Mouse (Mus musculus) left cerebral cortex, adult 18-20 months (tissue): ENCODE measurements around the gene Dlg2. TPM values are rescaled to one million over a fixed set of nuclear protein-coding genes. Genes with fewer than 3 reads are reported as not detected.

ENCODE experiments used
- DNase-seq, 2 experiments: peaks; one replicate each; pipeline ENCODE4 v3.0.0; 2021 to 2022; ENCODE audit warnings: low spot score in 2 of 2, mixed read lengths in 1 of 2
- total RNA-seq, 2 experiments: library from RNA; stranded (reverse); gene quantifications; 2 replicates each; pipeline ENCODE4 v1.2.3; 2021

Dlg2 gene
- total RNA-seq, 2 experiments from 2014 or later = 256 to 276 TPM

DNA sequence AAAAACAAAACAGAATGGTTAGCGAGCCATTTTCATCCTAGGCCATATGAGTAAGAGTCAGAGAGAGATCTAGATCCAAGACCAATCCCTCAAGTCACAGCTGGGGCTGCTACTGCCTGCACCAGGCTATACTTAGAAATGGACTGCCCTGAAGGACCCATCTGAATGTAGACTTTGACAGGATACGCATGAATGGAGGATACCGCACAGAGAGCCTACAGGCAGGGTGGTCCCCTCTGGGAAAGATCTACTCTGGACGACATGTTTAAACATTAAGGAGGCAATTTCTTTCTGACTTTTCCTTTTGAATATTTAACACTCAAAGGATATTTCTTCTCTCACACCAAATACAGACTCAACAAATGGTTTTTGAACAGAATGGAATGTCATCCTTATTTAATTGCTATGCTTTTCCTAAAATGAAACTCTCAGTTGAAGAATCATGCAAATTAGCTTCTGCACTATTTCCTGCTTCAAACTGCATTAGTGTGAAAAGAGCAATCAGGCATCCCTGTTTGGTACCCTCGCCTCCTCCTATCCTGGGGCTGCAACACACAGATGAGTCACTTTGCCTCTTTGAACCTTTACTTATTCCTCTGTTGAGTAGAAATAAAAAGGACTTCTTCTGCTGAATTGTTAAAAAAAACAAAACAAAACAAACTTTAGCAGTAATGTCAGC lies 1856.9 kb downstream of the Dlg2 start:
- DNase-seq = no peak

DNA sequence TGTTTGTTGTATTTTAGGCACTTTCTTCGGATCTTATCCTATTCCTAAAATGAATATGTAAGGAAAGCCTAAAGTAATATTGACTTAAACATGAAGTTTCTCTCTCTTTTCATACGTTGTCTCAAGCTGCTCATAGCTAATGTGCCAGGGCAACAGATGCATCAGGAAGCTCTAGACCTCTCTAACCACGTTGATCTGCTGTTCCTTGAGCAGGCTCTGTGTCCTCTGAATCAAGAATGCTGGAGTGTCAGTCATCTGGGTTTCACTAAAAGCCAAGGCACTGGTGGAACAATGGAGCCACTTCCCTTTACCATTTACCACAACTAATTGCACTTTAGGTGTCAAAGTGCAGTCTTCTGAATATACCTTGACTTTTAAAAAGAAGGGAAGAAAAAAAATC lies 1880.1 kb downstream of the Dlg2 start:
- no peak for DNase-seq

DNA sequence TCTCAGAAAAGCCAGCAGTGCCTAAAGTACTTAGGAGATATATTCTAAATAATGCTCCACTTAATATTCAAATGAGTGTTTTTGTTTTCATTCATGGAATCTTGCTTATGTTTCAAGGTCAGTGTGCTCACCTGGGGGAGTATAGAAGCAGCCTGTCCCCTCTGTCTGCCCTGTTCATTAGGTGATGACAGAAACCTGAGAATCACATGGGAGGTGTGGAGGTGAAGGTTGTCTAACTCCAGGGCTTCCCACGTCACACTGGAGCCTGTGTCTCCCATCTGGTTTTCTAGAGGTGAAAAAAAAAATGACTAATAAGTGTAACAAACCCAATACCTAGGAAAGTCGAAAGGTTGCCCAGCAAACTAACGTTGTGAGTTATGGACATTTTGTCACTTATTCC lies 1886.9 kb downstream of the Dlg2 start:
- no peak for DNase-seq

DNA sequence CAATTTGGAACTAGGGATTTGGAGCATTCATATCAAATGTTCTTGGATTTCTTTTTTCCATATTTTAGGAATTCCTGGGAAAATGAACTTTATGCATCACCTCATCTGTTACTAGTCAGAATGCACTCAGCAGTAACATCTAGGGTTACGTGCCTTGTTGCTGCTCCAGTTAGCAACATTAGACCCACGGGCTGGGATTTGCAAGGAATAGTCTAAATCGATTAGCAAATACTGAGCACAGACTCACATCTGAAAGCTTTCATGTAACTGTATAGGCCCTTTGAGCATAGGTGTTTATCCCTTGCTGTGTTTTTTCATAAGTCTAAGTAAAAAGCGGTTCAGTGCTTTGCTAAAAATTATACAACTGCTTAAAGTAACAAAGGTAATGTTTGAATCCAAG lies 1887.3 kb downstream of the Dlg2 start:
- no peak for DNase-seq

DNA sequence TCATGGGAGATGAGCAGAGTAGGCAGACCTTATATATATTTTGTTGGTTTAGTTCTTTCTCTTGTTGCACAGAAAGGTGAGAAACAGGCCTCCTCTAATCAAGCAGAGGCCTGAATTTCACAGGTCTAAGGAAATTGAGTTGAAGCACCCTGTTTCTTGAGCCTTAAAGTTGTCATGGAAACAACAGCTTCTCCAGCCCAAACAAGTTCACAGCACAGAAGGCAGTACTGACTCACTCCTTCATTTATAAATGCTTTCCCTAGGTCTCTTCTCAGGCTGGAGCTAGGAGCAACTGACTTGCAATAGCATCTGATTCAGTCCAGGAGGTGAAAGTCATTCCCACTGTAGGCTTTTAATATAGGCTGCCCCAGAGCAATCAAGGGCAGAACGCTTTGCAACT lies 1890.6 kb downstream of the Dlg2 start:
- DNase-seq = peak; percentile 33 to 40

DNA sequence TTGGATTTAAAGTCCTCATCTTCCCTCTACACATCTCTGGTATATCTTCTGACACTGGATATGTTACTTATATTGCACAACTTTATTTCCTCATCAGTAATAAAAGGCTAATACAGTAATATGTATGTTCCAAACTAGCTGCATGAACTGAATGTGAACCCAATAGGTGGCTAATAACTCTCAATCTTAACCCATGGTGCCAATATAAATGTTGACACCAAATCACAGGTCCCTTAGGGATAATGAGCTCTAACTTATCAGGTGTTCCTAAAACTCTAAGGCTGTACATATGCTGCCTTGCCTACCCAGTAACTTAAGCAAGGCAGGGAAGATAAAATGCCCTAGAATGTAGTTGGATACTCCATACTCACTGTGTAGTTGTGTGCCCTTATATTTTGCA lies 1894.0 kb downstream of the Dlg2 start:
- DNase-seq = no peak

DNA sequence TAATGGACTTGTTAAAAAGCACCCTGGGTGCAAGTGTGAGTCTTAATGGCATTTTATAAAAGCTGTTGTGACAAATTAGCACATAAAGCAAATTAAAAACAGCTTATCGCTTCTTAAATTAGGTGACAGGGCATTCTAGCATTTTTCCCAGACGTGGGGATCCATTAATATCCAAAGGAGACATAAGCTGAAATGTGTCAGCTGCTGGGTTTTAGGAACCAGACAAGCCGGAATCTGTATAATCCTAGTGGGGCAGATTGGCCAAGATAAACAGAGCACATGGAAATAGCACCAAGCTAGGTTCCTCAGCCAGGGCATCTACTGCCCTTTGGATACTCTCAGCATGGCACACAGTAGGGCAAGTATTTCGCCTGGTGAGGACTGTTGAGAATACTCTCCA lies 1895.2 kb downstream of the Dlg2 start:
- no peak for DNase-seq

DNA sequence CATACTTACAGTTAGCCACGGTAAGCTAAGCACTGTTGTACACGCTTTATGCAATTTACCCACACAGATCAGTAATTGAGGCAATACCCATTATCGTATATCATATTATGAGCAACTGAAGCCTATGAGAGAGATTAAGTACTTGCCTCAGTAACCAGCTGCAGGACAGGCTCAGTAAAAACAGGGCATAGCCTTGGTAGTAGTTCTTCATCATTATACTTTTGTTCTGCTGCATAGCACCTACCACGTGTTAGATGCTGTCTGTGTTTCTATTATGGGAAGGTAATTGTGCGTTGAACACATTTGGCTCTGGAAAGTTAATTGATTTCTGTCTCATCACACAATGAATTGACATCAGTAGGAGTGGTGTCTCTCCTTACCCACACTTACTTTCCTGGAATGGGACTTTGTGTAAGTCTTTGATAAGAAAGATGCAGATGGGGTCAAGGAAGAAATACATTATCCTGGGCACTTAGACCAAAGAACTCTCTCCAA lies 1897.4 kb downstream of the Dlg2 start:
- DNase-seq = no peak

DNA sequence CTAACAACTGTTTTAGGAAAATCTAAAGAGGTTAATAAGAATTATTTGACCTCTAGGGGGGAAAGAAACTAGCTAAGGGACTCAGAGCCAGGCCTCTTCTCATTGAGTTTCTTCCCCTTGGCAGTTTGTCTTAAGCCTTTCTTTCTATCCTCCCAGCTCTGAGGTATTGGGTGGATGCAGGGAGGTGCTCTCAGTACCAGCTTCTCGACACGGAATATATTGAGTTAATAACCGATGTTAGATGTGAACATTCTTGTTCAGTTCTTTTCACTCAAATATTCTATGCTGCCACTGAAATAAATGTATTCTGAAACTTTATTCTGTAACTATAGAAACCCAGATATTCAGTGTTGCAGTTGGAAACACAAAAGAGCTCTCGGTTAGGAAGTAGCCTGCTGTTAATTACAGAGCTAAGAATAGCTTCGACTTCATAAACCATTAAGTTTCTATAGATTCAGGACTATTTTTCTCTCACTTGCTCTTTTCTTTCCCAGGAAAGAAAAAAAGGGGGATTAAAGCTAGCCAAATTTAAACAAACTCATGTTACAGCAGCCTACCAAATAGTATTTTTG lies 1907.5 kb downstream of the Dlg2 start:
- DNase-seq = no peak

DNA sequence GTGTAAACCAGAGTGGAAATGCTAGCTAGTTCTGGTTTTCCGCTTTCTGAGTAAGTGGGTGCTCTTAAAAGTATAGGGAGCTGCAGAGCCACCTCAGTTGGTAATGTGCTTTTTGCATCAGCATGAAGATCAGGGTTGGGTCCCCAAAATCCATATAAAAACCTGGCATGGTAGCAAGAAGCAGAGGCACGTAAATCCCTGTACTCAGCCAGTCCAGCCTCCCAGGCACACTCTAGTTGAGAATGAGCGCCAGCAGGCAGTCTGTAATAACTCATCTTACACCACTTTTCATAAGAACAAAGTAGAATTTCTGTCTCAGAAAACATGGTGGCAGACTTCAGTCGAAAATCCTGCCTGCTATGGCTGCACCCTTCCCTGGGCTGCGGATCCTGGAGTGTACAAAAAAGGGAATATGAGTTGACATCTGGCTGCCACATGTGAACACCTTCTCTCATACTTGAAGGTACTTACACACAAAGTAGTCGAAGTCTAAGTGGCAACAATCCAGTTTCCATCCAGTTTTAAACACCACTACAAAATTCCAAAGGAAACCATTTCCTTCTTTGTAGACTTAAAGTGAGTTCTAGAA lies 1915.7 kb downstream of the Dlg2 start:
- no peak for DNase-seq

DNA sequence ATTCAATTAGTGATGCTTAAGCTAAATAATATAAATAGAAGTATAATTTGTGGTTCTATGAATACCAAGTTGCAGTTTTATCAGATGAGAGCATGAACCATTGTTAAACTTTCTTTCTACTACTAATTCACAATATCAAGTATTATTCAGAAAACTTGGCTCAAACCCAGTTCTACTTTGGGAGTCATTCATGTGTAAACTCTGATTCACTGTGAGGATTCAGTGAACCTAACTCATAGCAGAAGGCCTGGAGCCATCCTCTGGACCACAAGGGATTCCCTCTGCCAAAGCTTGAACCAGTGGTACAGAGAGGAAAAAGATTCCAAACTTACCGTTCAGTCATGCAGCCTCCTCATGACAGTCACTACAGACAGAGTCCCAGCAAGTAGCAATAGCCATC lies 1920.3 kb downstream of the Dlg2 start:
- DNase-seq = no peak

DNA sequence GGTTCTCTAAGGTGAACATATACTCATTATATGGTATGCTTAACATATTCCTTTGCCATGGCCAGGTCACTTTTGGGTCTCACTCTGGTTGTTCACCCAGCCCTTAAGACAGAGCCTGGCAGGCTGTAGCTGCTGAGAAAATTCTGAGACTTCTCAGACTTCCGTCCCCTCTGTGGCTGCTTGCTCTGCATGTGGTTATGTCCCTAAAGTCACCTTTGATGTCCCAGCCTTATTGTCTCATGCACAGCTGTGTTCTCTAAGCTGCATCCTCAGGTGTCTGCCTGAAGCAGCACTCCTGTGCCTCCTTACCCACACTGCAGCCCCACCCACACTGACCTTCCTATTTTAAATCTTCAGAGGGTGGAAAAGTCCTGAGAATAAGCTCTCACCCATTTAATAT lies 1922.4 kb downstream of the Dlg2 start:
- DNase-seq = no peak

DNA sequence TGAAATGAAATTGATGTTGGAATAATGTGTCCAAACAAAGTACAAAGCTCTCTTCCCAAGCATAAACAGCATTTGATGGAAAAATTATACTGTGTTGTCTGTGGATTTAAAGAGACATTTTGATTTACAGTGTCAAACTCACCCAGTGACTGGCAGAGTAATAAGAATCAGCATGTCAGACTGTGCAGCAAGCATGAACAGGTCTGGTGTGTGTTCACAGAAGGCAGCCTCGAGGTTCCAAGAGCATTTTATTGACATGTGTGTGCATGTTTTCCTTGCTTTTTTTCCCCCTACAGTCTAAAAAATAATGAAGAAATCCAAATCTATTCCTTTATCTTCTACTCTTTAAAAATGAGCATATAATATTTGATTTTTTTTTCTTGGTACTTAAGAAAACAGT lies 1924.1 kb downstream of the Dlg2 start:
- DNase-seq = no peak

DNA sequence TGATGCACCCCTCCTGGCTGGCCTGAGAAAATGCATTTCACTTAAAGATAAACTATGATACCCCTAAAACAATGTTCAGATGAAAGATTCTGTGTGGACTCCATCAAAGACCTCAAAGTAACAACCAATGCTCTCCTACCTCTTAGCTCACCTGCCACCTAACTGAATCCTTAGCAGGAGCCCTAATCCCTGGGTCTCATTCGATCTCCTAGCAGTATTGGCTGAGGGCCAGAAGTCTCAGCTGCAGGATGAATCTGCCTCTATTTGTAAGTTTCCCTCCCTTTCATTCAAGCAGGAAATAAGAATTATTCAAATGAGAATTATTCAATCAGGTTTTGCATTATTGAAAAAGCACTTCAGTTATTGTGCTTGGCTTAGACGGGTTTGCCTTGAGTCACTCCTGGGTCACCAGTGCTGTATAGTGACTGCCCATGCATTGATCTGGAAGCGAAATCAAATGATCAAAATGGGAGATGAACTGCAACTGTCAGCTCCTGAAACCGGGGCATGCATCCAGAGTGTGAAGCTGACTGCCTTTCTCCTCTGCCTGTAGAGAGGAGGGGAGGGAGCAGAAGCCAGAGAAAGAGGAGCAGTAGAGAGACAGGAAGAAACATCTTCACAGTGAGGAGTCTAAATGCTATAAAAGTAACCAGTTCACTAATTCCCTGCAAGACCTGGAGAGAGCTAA lies 1924.7 kb downstream of the Dlg2 start:
- no peak for DNase-seq

DNA sequence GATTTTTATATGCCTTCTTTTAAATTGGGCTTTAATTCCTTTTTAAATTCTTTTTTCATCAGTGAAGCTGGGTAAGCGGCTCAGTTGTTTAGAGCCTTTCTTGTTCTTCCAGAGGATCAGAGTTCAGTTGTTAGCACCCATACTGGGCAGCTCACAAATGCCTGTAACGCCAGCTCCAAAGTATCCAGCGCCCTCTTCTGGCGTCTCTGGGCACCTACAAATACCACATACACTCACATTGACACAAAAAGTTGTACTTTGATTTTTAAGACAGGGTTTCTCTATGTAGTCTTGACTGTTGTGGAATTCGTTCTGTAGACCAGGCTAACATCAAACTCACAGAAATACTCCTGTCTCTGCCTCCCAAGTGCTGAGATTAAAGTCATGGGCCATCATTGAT lies 1932.0 kb downstream of the Dlg2 start:
- DNase-seq = no peak

DNA sequence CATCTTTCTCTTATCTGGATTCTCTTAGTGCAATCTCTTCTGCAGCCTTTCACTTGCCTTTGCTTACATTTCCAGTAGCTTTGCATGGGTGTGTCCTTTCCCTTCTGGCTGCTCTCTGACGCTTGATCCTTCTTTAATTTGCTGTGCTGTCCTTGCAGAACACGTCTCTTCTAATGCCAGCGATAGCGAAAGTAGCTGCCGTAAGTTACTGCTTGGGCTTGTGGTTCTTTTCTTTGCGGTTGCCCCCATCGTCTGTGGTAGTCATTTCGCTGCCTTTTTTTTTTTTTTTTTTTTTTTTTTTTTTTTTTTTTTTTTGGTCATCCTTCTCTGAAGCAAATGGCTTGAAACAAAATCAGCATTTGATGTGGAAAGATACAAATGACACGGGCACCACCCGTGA lies 1944.0 kb downstream of the Dlg2 start:
- no peak for DNase-seq

DNA sequence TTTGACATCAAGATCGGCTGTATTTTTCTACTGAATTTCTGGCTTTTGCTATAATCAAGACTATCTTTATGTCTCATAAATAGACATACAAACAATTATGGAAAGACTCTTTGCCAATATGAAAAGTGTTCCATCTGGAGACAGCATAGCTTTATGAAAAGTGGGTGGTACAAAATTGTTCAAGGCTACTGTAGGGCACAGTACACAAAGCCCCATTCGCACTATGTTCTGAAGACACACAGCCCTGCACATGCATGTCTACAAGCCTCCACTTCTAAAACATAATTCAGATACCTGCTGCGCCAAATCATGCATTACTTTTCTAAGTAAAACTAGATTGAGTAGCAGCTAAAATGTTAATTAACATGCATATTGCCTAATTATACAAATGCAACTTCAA lies 1946.5 kb downstream of the Dlg2 start:
- no peak for DNase-seq

DNA sequence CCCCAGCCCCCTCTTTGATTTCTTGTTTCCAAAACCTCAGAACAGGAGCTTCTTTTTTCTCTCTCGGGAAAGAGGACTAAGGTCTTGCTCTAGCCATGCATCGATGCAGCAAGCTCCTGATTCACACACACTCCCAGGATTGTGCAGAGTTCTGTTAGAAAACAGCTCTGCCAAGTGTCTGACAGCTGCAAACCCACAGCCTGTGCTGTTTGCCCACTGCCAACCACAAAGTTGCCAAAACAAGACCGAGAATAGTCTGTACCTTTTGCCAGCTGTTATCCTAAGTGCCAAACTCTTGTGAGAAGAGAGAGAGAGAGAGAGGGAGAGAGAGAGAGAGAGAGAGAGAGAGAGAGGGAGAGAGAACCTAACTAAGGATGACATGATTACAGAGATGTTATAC lies 1948.2 kb downstream of the Dlg2 start:
- no peak for DNase-seq

DNA sequence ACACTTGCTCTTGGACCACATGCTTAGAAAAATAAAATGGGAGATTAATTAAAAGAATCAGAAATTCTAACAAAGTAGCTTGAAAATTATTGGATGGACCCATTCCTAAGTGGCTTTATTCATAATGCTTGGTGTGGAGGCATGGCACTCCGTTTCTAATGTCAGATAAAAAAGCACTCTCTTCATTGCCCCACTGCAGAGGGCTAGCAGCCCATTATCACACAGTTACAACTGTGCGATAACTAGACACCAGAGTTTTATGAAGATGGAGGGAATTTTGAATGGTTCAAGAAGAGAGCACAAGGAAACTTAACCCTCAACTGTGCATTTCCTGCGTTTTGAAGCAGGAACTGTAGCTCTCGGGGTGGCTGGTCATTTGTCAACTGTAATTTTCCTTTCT lies 1950.8 kb downstream of the Dlg2 start:
- DNase-seq = no peak

DNA sequence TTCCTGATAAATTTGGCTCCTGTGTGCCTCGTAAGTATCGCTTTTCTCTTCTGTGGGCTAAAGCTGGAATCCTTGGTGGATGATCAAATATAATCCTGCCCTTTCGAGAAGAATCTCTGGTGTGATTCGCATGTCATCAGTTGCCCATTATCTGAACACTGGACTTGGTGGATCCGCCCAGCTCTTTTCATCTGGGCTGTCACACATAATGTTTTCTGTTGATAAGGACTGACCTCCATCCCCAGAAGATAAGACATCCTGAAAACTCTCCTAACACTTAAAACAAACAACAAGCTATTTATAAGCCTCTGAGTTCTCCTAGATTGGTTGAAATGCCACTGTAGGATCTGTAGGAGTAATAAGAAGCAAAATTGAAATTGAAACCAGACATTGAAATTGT lies 1952.2 kb downstream of the Dlg2 start:
- no peak for DNase-seq

DNA sequence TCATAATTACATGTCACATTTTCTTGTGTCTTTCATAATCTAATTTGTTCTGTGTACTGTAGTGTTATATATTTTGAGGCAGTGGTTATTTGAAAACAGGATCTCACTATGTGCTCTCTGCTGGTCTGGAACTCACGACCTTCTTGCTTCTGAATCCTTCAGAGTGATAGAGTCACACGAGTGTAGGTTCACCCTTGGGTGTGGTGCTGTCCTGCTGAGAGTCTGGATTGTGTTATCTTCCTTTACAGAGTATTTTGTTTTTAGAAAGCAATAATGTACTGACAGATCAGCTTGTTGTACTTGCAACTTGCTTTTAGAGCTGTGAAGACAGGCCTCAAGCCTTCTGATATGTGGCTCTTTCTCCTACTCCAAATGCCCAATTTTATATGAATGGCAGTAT lies 1953.8 kb downstream of the Dlg2 start:
- DNase-seq = no peak

DNA sequence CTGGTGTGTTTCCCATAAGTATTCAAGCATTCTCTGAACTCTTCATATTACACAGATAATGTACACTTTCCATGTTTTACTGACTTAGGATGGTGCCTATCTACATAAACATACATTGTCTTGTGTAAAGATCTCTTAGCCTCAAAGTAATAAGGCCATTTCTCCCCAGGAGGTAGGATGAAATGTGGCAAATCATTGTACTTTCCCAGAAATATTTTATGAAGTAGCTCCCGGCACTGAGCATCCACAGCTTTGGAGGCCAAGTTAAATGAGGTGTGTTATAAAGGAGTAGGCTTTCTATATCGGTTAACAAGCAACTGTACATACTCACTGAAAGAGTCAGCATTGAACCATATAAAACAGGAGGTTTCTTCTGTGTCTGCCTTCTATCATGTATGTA lies 1960.7 kb downstream of the Dlg2 start:
- no peak for DNase-seq
